Mouse (Mus musculus) E14TG2a.4 (cell line): ENCODE measurements around the gene Lsm10.

Experiments used
- H3K27me3 ChIP-seq: 2 replicates; pipeline ENCODE4 v1.6.1; 2014; ENCODE audit warnings: low read length, control low read depth; ENCODE audit not compliant: insufficient read depth
- H3K36me3 ChIP-seq: 2 replicates; pipeline ENCODE4 v1.6.1; 2014; ENCODE audit warnings: low read length, control low read depth; ENCODE audit not compliant: insufficient read depth
- H3K4me1 ChIP-seq: replicated peaks from 2 replicates; pipeline ENCODE4 v1.6.1; 2014; ENCODE audit warnings: low read depth, low read length, control low read depth
- H3K4me3 ChIP-seq: replicated peaks from 2 replicates; pipeline ENCODE4 v1.5.1; 2014; ENCODE audit warnings: mild to moderate bottlenecking, low read length
- H3K9me3 ChIP-seq: 2 replicates; pipeline ENCODE4 v1.6.1; 2014; ENCODE audit warnings: low read length, control low read depth
- CTCF ChIP-seq: conservative IDR thresholded peaks from 2 replicates; pipeline ENCODE4 v1.5.1; 2014; ENCODE audit warnings: low read length
- NANOG ChIP-seq: IDR thresholded peaks from 2 replicates; pipeline ENCODE4 v1.6.1; 2014; ENCODE audit warnings: borderline replicate concordance, low read length, mixed read lengths
- POU5F1 ChIP-seq: IDR thresholded peaks from 2 replicates; pipeline ENCODE4 v1.6.1; 2014; ENCODE audit warnings: low read length, borderline replicate concordance

Gene Lsm10

GRCm38 (mm10) chr4:126120506-126120905 is 24.1 kb downstream of the Lsm10 start:
- peaks cover 26% of the 10 kb centered on the region for H3K4me1 ChIP-seq
- H3K9me3 ChIP-seq, result no peaks in the 10 kb centered on the region
- no peak overlapping the region for H3K4me3 ChIP-seq
- H3K36me3 ChIP-seq, result peaks cover 63% of the 10 kb centered on the region
- no peak for TF ChIP-seq NANOG
- no peak for TF ChIP-seq CTCF
- no peak for TF ChIP-seq POU5F1
- no peaks in the 10 kb centered on the region for H3K27me3 ChIP-seq

- no peaks in the 10 kb centered on the region for H3K27me3 ChIP-seq
- TF ChIP-seq NANOG (no peak), CTCF (no peak), POU5F1 (no peak)
- peaks cover 69% of the 10 kb centered on the region for H3K36me3 ChIP-seq
- H3K4me1 ChIP-seq, result peaks cover 8% of the 10 kb centered on the region
- no peak overlapping the region for H3K4me3 ChIP-seq
- no peaks in the 10 kb centered on the region for H3K9me3 ChIP-seq
Observed at GRCm38 (mm10) chr4:126123309-126124040, 27.1 kb downstream of the Lsm10 start.

GRCm38 (mm10) chr4:126130502-126130901 is 34.1 kb downstream of the Lsm10 start:
- no peak for TF ChIP-seq POU5F1
- TF ChIP-seq NANOG, result no peak
- no peak for TF ChIP-seq CTCF
- Histone ChIP-seq H3K27me3 (no peaks in the 10 kb centered on the region), H3K4me3 (no peak overlapping the region), H3K9me3 (no peaks in the 10 kb centered on the region), H3K4me1 (peaks cover 36% of the 10 kb centered on the region), H3K36me3 (peaks cover 99% of the 10 kb centered on the region)

GRCm38 (mm10) chr4:126131290-126132121 is 35.1 kb downstream of the Lsm10 start:
- no peak overlapping the region for H3K4me3 ChIP-seq
- TF ChIP-seq NANOG (no peak), POU5F1 (no peak)

GRCm38 (mm10) chr4:126132636-126133264 is 36.3 kb downstream of the Lsm10 start:
- no peaks in the 10 kb centered on the region for H3K27me3 ChIP-seq
- peaks cover 49% of the 10 kb centered on the region for H3K4me1 ChIP-seq
- H3K36me3 ChIP-seq, result peaks cover 96% of the 10 kb centered on the region
- no peaks in the 10 kb centered on the region for H3K9me3 ChIP-seq
- no peak for TF ChIP-seq POU5F1
- no peak for TF ChIP-seq NANOG
- TF ChIP-seq CTCF, result no peak
- H3K4me3 ChIP-seq, result no peak overlapping the region

More at GRCm38 (mm10) chr4:126131290-126132121, 35.1 kb downstream of the Lsm10 start:
- no peaks in the 10 kb centered on the region for H3K27me3 ChIP-seq
- no peaks in the 10 kb centered on the region for H3K9me3 ChIP-seq
- peaks cover 40% of the 10 kb centered on the region for H3K4me1 ChIP-seq
- peaks cover 98% of the 10 kb centered on the region for H3K36me3 ChIP-seq

GRCm38 (mm10) chr4:126134236-126134635 is 37.8 kb downstream of the Lsm10 start:
- Histone ChIP-seq H3K4me3 (no peak overlapping the region), H3K36me3 (peaks cover 96% of the 10 kb centered on the region), H3K4me1 (peaks cover 59% of the 10 kb centered on the region), H3K27me3 (no peaks in the 10 kb centered on the region), H3K9me3 (no peaks in the 10 kb centered on the region)
- TF ChIP-seq CTCF (no peak), POU5F1 (no peak), NANOG (no peak)

- TF ChIP-seq CTCF (no peak), POU5F1 (no peak), NANOG (no peak)
- peaks cover 59% of the 10 kb centered on the region for H3K4me1 ChIP-seq
- no peaks in the 10 kb centered on the region for H3K27me3 ChIP-seq
- H3K9me3 ChIP-seq, result no peaks in the 10 kb centered on the region
- no peak overlapping the region for H3K4me3 ChIP-seq
- H3K36me3 ChIP-seq, result peaks cover 96% of the 10 kb centered on the region
Observed at GRCm38 (mm10) chr4:126134639-126135038, 38.2 kb downstream of the Lsm10 start.

- Histone ChIP-seq H3K27me3 (no peaks in the 10 kb centered on the region), H3K4me1 (peaks cover 52% of the 10 kb centered on the region), H3K4me3 (no peak overlapping the region), H3K9me3 (no peaks in the 10 kb centered on the region), H3K36me3 (peaks cover 83% of the 10 kb centered on the region)
- TF ChIP-seq POU5F1, result no peak
- no peak for TF ChIP-seq NANOG
- TF ChIP-seq CTCF, result no peak
Observed at GRCm38 (mm10) chr4:126137773-126138172, 41.4 kb downstream of the Lsm10 start.
